Mouse (Mus musculus): Measurements from ENCODE around the gene Islr2. TPM values are rescaled to one million over a fixed set of nuclear protein-coding genes. Genes with fewer than 3 reads are reported as not detected.

Islr2 gene
- polyA plus RNA-seq, 1 experiment, result 0.07 TPM

GRCm38 (mm10) chr9:58195671-58196070 lies 8.4 kb downstream of the Islr2 start:
- H3K79me2 ChIP-seq (ENCODE audit: control insufficient read depth, insufficient read depth), result no peaks in the 10 kb centered on the region
- no peak overlapping the region for H3ac ChIP-seq (ENCODE audit: control insufficient read depth, insufficient read length, low read depth)
- no peak for TF ChIP-seq MYOG (IDR thresholded peaks at IDR 0.05; ENCODE audit: control insufficient read depth, extremely low read depth, insufficient read length)
- no peak for TF ChIP-seq CTCF (IDR thresholded peaks at IDR 0.05; ENCODE audit: control insufficient read depth, insufficient read depth, insufficient read length)
- no peak for TF ChIP-seq MYOD1 (IDR thresholded peaks at IDR 0.05; ENCODE audit: control insufficient read depth, insufficient read length, low read depth)
- no peak for TF ChIP-seq MAX (IDR thresholded peaks at IDR 0.05)
- no peak for TF ChIP-seq CEBPB (IDR thresholded peaks at IDR 0.05; ENCODE audit: low read depth)
- no peak for TF ChIP-seq FOSL1 (IDR thresholded peaks at IDR 0.05; ENCODE audit: insufficient read depth, low read length, poor library complexity, severe bottlenecking)
- TF ChIP-seq USF1 (IDR thresholded peaks at IDR 0.05; ENCODE audit: low read depth), result no peak
- peaks cover 21% of the 10 kb centered on the region for H3K27me3 ChIP-seq (ENCODE audit: control insufficient read depth, insufficient read depth, insufficient read length)
- no peaks in the 10 kb centered on the region for H3K36me3 ChIP-seq (ENCODE audit: control insufficient read depth, insufficient read depth)
- no peak overlapping the region for H3K4me3 ChIP-seq (ENCODE audit: insufficient read depth, poor library complexity, severe bottlenecking)
- no peaks in the 10 kb centered on the region for H3K79me3 ChIP-seq (ENCODE audit: low read depth)

GRCm38 (mm10) chr9:58194222-58194621 lies 9.9 kb downstream of the Islr2 start:
- H3K79me2 ChIP-seq (ENCODE audit: control insufficient read depth, insufficient read depth), result no peaks in the 10 kb centered on the region
- H3K36me3 ChIP-seq (ENCODE audit: control insufficient read depth, insufficient read depth), result no peaks in the 10 kb centered on the region
- no peak for TF ChIP-seq FOSL1 (IDR thresholded peaks at IDR 0.05; ENCODE audit: insufficient read depth, low read length, poor library complexity, severe bottlenecking)
- no peak for TF ChIP-seq CTCF (IDR thresholded peaks at IDR 0.05; ENCODE audit: control insufficient read depth, insufficient read depth, insufficient read length)
- TF ChIP-seq MAX (IDR thresholded peaks at IDR 0.05), result no peak
- peaks cover 18% of the 10 kb centered on the region for H3K27me3 ChIP-seq (ENCODE audit: control insufficient read depth, insufficient read depth, insufficient read length)
- no peak overlapping the region for H3ac ChIP-seq (ENCODE audit: control insufficient read depth, insufficient read length, low read depth)
- H3K4me3 ChIP-seq (ENCODE audit: insufficient read depth, poor library complexity, severe bottlenecking), result no peak overlapping the region
- H3K79me3 ChIP-seq (ENCODE audit: low read depth), result no peaks in the 10 kb centered on the region

- H3K27me3 ChIP-seq (ENCODE audit: control insufficient read depth, insufficient read depth, insufficient read length), result no peaks in the 10 kb centered on the region
- no peak overlapping the region for H3ac ChIP-seq (ENCODE audit: control insufficient read depth, insufficient read length, low read depth)
- TF ChIP-seq USF1 (IDR thresholded peaks at IDR 0.05; ENCODE audit: low read depth) (no peak), MYOD1 (IDR thresholded peaks at IDR 0.05; ENCODE audit: control insufficient read depth, insufficient read length, low read depth) (no peak), CTCF (IDR thresholded peaks at IDR 0.05; ENCODE audit: control insufficient read depth, insufficient read depth, insufficient read length) (no peak), FOSL1 (IDR thresholded peaks at IDR 0.05; ENCODE audit: insufficient read depth, low read length, poor library complexity, severe bottlenecking) (no peak), MAX (IDR thresholded peaks at IDR 0.05) (no peak), CEBPB (IDR thresholded peaks at IDR 0.05; ENCODE audit: low read depth) (no peak), MYOG (IDR thresholded peaks at IDR 0.05; ENCODE audit: control insufficient read depth, extremely low read depth, insufficient read length) (no peak)
- no peak overlapping the region for H3K4me3 ChIP-seq (ENCODE audit: insufficient read depth, poor library complexity, severe bottlenecking)
- no peaks in the 10 kb centered on the region for H3K79me3 ChIP-seq (ENCODE audit: low read depth)
- H3K79me2 ChIP-seq (ENCODE audit: control insufficient read depth, insufficient read depth), result no peaks in the 10 kb centered on the region
- no peaks in the 10 kb centered on the region for H3K36me3 ChIP-seq (ENCODE audit: control insufficient read depth, insufficient read depth)
Measured at GRCm38 (mm10) chr9:58184456-58184855, 19.7 kb downstream of the Islr2 start.

GRCm38 (mm10) chr9:58179390-58179789 lies 24.7 kb downstream of the Islr2 start:
- no peak overlapping the region for H3K4me3 ChIP-seq (ENCODE audit: insufficient read depth, poor library complexity, severe bottlenecking)
- no peaks in the 10 kb centered on the region for H3K27me3 ChIP-seq (ENCODE audit: control insufficient read depth, insufficient read depth, insufficient read length)
- H3K36me3 ChIP-seq (ENCODE audit: control insufficient read depth, insufficient read depth), result no peaks in the 10 kb centered on the region
- no peaks in the 10 kb centered on the region for H3K79me2 ChIP-seq (ENCODE audit: control insufficient read depth, insufficient read depth)
- TF ChIP-seq CTCF (IDR thresholded peaks at IDR 0.05; ENCODE audit: control insufficient read depth, insufficient read depth, insufficient read length) (no peak), MYOG (IDR thresholded peaks at IDR 0.05; ENCODE audit: control insufficient read depth, extremely low read depth, insufficient read length) (no peak), FOSL1 (IDR thresholded peaks at IDR 0.05; ENCODE audit: insufficient read depth, low read length, poor library complexity, severe bottlenecking) (no peak), CEBPB (IDR thresholded peaks at IDR 0.05; ENCODE audit: low read depth) (no peak), MYOD1 (IDR thresholded peaks at IDR 0.05; ENCODE audit: control insufficient read depth, insufficient read length, low read depth) (no peak), USF1 (IDR thresholded peaks at IDR 0.05; ENCODE audit: low read depth) (no peak), MAX (IDR thresholded peaks at IDR 0.05) (no peak)
- H3ac ChIP-seq (ENCODE audit: control insufficient read depth, insufficient read length, low read depth), result no peak overlapping the region
- H3K79me3 ChIP-seq (ENCODE audit: low read depth), result no peaks in the 10 kb centered on the region

GRCm38 (mm10) chr9:58177165-58177564 lies 27.0 kb downstream of the Islr2 start:
- Histone ChIP-seq H3K36me3 (ENCODE audit: control insufficient read depth, insufficient read depth) (no peaks in the 10 kb centered on the region), H3ac (ENCODE audit: control insufficient read depth, insufficient read length, low read depth) (no peak overlapping the region), H3K79me2 (ENCODE audit: control insufficient read depth, insufficient read depth) (no peaks in the 10 kb centered on the region), H3K27me3 (ENCODE audit: control insufficient read depth, insufficient read depth, insufficient read length) (no peaks in the 10 kb centered on the region), H3K4me3 (ENCODE audit: insufficient read depth, poor library complexity, severe bottlenecking) (no peak overlapping the region), H3K79me3 (ENCODE audit: low read depth) (no peaks in the 10 kb centered on the region)
- TF ChIP-seq MAX (IDR thresholded peaks at IDR 0.05) (no peak), CEBPB (IDR thresholded peaks at IDR 0.05; ENCODE audit: low read depth) (no peak), CTCF (IDR thresholded peaks at IDR 0.05; ENCODE audit: control insufficient read depth, insufficient read depth, insufficient read length) (no peak), USF1 (IDR thresholded peaks at IDR 0.05; ENCODE audit: low read depth) (no peak), MYOD1 (IDR thresholded peaks at IDR 0.05; ENCODE audit: control insufficient read depth, insufficient read length, low read depth) (no peak), FOSL1 (IDR thresholded peaks at IDR 0.05; ENCODE audit: insufficient read depth, low read length, poor library complexity, severe bottlenecking) (no peak), MYOG (IDR thresholded peaks at IDR 0.05; ENCODE audit: control insufficient read depth, extremely low read depth, insufficient read length) (no peak)

Measured in C2C12 (cell line).